Mouse (Mus musculus) megakaryocyte, embryonic 14.5 days (primary cell): ENCODE measurements around the gene Sh3bgrl2.

Experiments
- FLI1 ChIP-seq: IDR thresholded peaks from 2 replicates; pipeline ENCODE4 v1.6.1; 2012; ENCODE audit warnings: low read length, inconsistent platforms, mixed read lengths
- GATA1 ChIP-seq: IDR thresholded peaks from 3 replicates; pipeline ENCODE4 v1.6.1; 2012; ENCODE audit warnings: mixed read lengths, low read length, inconsistent platforms, borderline replicate concordance

- no peak for TF ChIP-seq GATA1
- TF ChIP-seq FLI1 = no peak
Observed at GRCm38 (mm10) chr9:83573588-83573987, 25.5 kb downstream of the Sh3bgrl2 start.
